Mouse (Mus musculus): Measurements from ENCODE around the gene Tspan13.

DNA sequence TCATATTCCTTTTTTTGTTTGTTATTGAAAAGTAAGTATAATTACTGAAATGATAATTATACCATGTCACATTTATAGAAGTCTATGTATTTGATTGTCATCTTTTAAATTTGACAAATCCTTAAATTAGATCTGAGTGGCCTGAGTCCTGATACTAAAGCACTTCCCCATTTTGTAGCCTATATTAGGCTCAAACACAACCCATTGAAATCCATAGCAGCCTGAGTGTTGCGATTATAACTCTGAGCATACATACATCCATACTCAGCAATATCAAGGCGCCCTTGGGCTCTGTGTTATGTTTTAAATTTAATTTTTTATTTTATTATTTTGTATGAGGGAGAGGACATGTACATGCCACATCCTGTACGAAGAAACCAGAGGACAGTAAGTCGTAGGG is 27.9 kb upstream of the Tspan13 start:
- TF ChIP-seq CTCF (IDR thresholded peaks at IDR 0.05; ENCODE audit: low read depth, low read length) (no peak), POLR2A (IDR thresholded peaks at IDR 0.05; ENCODE audit: borderline replicate concordance, low read depth, low read length) (no peak)

Measured in bone marrow macrophage, adult 2 months (primary cell).